Mouse (Mus musculus) heart, adult 2 months (tissue): ENCODE measurements around the gene Stab1. TPM values are rescaled to one million over a fixed set of nuclear protein-coding genes. Genes with fewer than 3 reads are reported as not detected.

Experiments used
- DNase-seq, 2 experiments: peaks; one replicate each; pipeline ENCODE4 v3.0.0; 2021
- H3K27ac ChIP-seq: fragments of 200-600 bp; 2 replicates; pipeline ENCODE4 v1.8.1; 2022
- H3K27me3 ChIP-seq: fragments of 200-500 bp; 2 replicates; pipeline ENCODE4 v1.6.1; 2012; ENCODE audit warnings: mild to moderate bottlenecking, low read length, inconsistent platforms, mixed read lengths; ENCODE audit not compliant: control insufficient read depth, insufficient read depth
- H3K36me3 ChIP-seq: fragments of 200-500 bp; 2 replicates; pipeline ENCODE4 v1.6.1; 2012; ENCODE audit warnings: low read length, inconsistent platforms; ENCODE audit not compliant: control insufficient read depth, insufficient read depth
- H3K4me1 ChIP-seq: fragments of 200-500 bp; 2 replicates; pipeline ENCODE4 v1.6.1; 2011; ENCODE audit warnings: low read length; ENCODE audit not compliant: control insufficient read depth, insufficient read depth
- H3K4me3 ChIP-seq: fragments of 200-600 bp; 2 replicates; pipeline ENCODE4 v1.8.1; 2022
- H3K79me2 ChIP-seq: fragments of 200-500 bp; replicated peaks from 2 replicates; pipeline ENCODE4 v1.6.1; 2012; ENCODE audit warnings: mild to moderate bottlenecking, inconsistent platforms, low read length, moderate library complexity, mixed read lengths; ENCODE audit not compliant: control insufficient read depth, insufficient read depth
- H3K9ac ChIP-seq: fragments of 200-500 bp; 2 replicates; pipeline ENCODE4 v1.6.1; 2012; ENCODE audit warnings: low read depth, mild to moderate bottlenecking, control low read depth, inconsistent platforms, low read length, mixed read lengths
- CTCF ChIP-seq: fragments of 200-600 bp; IDR thresholded peaks from 2 replicates; pipeline ENCODE4 v1.8.1; 2022; ENCODE audit warnings: antibody characterized with exemption, mild to moderate bottlenecking, moderate library complexity
- EP300 ChIP-seq: fragments of 200-500 bp; IDR thresholded peaks from 2 replicates; pipeline ENCODE4 v1.6.1; 2011; ENCODE audit warnings: low read depth, low read length, control low read depth; ENCODE audit not compliant: insufficient read depth
- POLR2A ChIP-seq: fragments of 200-500 bp; IDR thresholded peaks from 2 replicates; pipeline ENCODE4 v1.6.1; 2011; ENCODE audit warnings: mild to moderate bottlenecking, low read depth, low read length, control low read depth; ENCODE audit not compliant: insufficient read depth
- WGBS: fragments of 180-500 bp; shearing (Covaris S2); methylation state at CpG from one replicate; pipeline ENCODE4 v1.1.7; 2018; 5-methylcytosine and 5-hydroxymethylcytosine counted together
- intact Hi-C: fragments of 180-260 bp; cut with DNase I; formaldehyde crosslinking; loops from one replicate; pipeline ENCODE4 v1.15.1; 2025
- polyA plus RNA-seq: library from polyadenylated mRNA; depleted of rRNA; stranded (reverse); fragments of >200 nt; gene quantifications from 2 replicates; pipeline ENCODE4 v1.2.3, GENCODE M21; 2012
- total RNA-seq, 2 experiments: library from RNA; stranded (reverse); gene quantifications; 2 replicates each; pipeline ENCODE4 v1.2.3; 2021

The Stab1 gene
- total and polyA plus RNA-seq, 3 experiments, result 64.2 to 77.0 (median 65.0) TPM

GRCm38 (mm10) chr14:31193791-31194190, 25.4 kb upstream of the Stab1 start:
- Histone ChIP-seq H3K27ac (peak overlapping the region; percentile 76), H3K4me3 (no peak overlapping the region), H3K36me3 (peaks cover 24% of the 10 kb centered on the region), H3K9ac (no peak overlapping the region), H3K79me2 (peaks cover 2% of the 10 kb centered on the region), H3K4me1 (peaks cover 20% of the 10 kb centered on the region), H3K27me3 (no peaks in the 10 kb centered on the region)
- 29% methylated on average over 7 of the region's 7 CpGs for WGBS
- intact Hi-C loops, result loop anchor here (2.0 kb wide), 2 partner anchors 25 to 65 kb away; partner anchors contain the start of genes Smim4 and Stab1
- TF ChIP-seq POLR2A (no peak), CTCF (no peak), EP300 (no peak)
- no peak for DNase-seq

GRCm38 (mm10) chr14:31191936-31192335, 23.5 kb upstream of the Stab1 start:
- DNase-seq, result no peak
- Histone ChIP-seq H3K27me3 (no peaks in the 10 kb centered on the region), H3K27ac (no peak overlapping the region), H3K36me3 (peaks cover 22% of the 10 kb centered on the region), H3K9ac (no peak overlapping the region), H3K4me1 (peaks cover 16% of the 10 kb centered on the region), H3K79me2 (peaks cover 2% of the 10 kb centered on the region), H3K4me3 (no peak overlapping the region)
- intact Hi-C loops, result no loop called here
- WGBS, result 18% methylated on average over 2 of the region's 2 CpGs
- TF ChIP-seq POLR2A (no peak), EP300 (no peak), CTCF (no peak)

- no peak for TF ChIP-seq POLR2A
- no peak for TF ChIP-seq CTCF
- TF ChIP-seq EP300, result no peak
- intact Hi-C loops, result no loop called here
- Histone ChIP-seq H3K4me1 (peaks cover 3% of the 10 kb centered on the region), H3K27me3 (no peaks in the 10 kb centered on the region), H3K27ac (peak overlapping the region; percentile 52), H3K9ac (no peak overlapping the region), H3K79me2 (peaks cover 2% of the 10 kb centered on the region), H3K4me3 (no peak overlapping the region), H3K36me3 (peaks cover 8% of the 10 kb centered on the region)
- WGBS, result 84% methylated on average over 3 of the region's 3 CpGs
- no peak for DNase-seq
Observed at GRCm38 (mm10) chr14:31189348-31189747, 20.9 kb upstream of the Stab1 start.

- intact Hi-C loops, result no loop called here
- Histone ChIP-seq H3K79me2 (peaks cover 2% of the 10 kb centered on the region), H3K36me3 (peaks cover 3% of the 10 kb centered on the region), H3K4me1 (peaks cover 4% of the 10 kb centered on the region), H3K27ac (peak overlapping the region; percentile 52), H3K27me3 (no peaks in the 10 kb centered on the region), H3K4me3 (no peak overlapping the region), H3K9ac (no peak overlapping the region)
- DNase-seq, result peak in 1 of 2 experiments; percentile 65
- peak; percentile 37; the same call in 1 of the 2 replicates for TF ChIP-seq POLR2A
- TF ChIP-seq EP300, result 0 out of 2 replicates have a peak, but pooled peaks have one; percentile 39
- TF ChIP-seq CTCF, result no peak
- 49% methylated on average over 6 of the region's 6 CpGs for WGBS
Observed at GRCm38 (mm10) chr14:31188771-31189181, 20.3 kb upstream of the Stab1 start.

- H3K27me3 ChIP-seq, result no peaks in the 10 kb centered on the region
- no peak overlapping the region for H3K27ac ChIP-seq
- intact Hi-C loops, result no loop called here
- WGBS, result 23% methylated on average over 4 of the region's 4 CpGs
- H3K79me2 ChIP-seq, result no peaks in the 10 kb centered on the region
- DNase-seq, result peak in 1 of 2 experiments; percentile 73
- no peak overlapping the region for H3K9ac ChIP-seq
- H3K36me3 ChIP-seq, result no peaks in the 10 kb centered on the region; the same call in 1 of the 2 replicates
- H3K4me1 ChIP-seq, result peaks cover 9% of the 10 kb centered on the region
- TF ChIP-seq EP300, result no peak
- TF ChIP-seq POLR2A, result no peak
- no peak for TF ChIP-seq CTCF
- H3K4me3 ChIP-seq, result no peak overlapping the region
Observed at GRCm38 (mm10) chr14:31186656-31187055, 18.2 kb upstream of the Stab1 start.

- intact Hi-C loops, result no loop called here
Observed at GRCm38 (mm10) chr14:31184195-31184594, 15.8 kb upstream of the Stab1 start.

More at GRCm38 (mm10) chr14:31184195-31184594, 15.8 kb upstream of the Stab1 start:
- Histone ChIP-seq H3K36me3 (no peaks in the 10 kb centered on the region; the same call in 1 of the 2 replicates), H3K9ac (no peak overlapping the region), H3K27ac (no peak overlapping the region), H3K4me3 (no peak overlapping the region), H3K79me2 (no peaks in the 10 kb centered on the region), H3K4me1 (peaks cover 12% of the 10 kb centered on the region), H3K27me3 (no peaks in the 10 kb centered on the region)
- no peak for TF ChIP-seq CTCF
- TF ChIP-seq EP300, result no peak
- TF ChIP-seq POLR2A, result no peak
- DNase-seq, result no peak
- 80% methylated on average over 12 of the region's 12 CpGs for WGBS
